Mouse (Mus musculus): Measurements from ENCODE around the gene Map1b. TPM values are rescaled to one million over a fixed set of nuclear protein-coding genes. Genes with fewer than 3 reads are reported as not detected.

The Map1b gene
- 69.6 and 75.6 TPM in 2 replicates for total RNA-seq (2021)
- long read RNA-seq, partial matches to known transcripts: 30 of 36 reads
- long read RNA-seq, other reads (novel, unspliced or antisense): 4 of 36 reads

DNA sequence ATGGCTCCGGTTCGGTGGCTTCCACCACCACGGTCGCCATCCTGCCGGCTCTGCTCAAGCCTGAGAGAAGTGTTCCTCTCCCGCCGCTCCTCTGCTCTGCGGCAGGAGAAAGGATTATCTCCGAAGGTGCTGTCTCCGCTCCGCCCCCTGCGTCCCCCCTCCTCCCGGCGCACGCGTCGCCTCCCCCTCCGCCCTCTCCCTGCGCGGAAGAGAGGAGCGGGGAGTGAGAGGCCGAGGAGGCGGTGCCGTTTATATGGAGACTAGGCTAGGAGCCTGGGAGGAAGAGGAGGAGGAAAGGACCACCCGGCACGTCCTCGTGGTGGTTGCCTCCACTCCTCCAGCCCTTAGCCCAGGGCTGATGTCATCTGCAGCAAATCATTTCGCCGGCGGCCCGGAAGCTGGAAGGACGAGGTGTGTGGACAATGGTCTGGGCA is at the start of gene Map1b:
Map1b (minus strand) TSS at position 93 of the 434 bp plus-strand sequence.
- peak; percentile 86 for DNase-seq

DNA sequence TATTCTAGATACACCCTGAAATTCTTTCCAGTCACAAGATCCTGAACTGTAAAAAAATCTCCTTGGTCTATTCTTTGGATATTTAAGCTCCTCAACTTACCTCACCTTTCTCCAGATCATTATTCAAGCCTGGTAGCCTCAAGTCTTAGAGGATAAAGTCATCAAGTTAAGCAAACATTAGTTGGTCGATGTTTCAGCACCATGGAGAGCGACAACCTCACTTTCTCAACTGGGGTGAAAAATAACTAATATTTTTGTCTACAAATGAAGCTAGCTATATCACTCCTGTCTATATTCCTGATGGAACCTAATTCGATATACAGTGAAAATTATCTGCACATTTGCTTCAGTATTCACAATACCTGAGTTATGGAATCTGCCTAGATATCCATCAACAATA is 48.0 kb upstream of the Map1b start:
- peak; percentile 46 for DNase-seq

DNA sequence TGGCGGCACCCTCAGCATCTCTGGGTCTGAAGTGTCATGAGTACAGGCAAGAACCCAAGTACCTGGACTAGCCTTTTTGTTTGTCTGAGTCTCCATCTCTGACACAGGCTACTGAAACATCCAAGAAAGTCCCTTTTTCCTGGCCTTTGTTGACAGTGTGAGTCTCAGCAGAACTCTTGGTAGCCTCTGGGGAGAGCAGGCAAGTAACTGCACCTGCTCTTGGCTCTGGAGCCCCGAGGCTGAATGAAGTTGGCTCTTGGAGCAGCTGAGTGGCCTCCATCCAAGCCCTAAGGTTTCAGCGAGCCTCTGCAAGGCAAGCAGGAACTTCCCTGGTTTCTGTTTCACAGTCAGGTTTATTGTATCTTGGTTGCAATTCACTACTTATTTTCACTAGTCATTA is 46.7 kb upstream of the Map1b start:
- no peak for DNase-seq

DNA sequence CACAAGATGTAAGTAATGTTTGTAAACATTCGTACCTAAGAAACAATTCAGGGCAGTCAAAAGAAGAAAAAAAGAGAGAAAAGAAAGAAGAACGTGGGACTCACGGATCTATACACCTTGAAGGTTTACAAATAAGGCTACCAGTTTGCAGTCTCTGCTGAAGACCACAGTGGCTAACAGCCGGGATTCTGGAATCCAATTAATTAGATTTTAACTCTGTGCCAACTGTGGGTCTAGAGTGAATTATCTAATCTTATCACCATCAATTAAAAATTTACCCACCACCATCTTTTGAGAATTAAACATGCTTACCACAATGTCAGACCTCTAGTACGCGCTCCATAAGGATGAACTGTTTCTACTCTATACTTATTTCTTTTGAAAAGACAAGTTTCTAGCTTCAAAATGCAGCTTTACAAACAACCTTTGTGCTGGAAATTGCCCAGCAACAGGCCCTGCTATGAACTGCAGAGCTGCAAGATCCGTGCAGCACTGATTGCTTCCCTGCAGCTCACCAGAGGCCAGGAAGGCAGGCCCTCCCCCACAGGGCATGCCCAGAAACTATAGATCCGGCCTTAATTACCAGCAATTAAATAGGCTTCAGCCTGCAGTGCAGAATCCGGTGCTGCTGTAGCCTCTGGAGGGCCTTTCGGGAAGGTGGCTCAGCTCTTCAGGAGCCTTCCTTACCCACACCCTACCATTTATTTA is 45.7 kb upstream of the Map1b start:
- DNase-seq: no peak

DNA sequence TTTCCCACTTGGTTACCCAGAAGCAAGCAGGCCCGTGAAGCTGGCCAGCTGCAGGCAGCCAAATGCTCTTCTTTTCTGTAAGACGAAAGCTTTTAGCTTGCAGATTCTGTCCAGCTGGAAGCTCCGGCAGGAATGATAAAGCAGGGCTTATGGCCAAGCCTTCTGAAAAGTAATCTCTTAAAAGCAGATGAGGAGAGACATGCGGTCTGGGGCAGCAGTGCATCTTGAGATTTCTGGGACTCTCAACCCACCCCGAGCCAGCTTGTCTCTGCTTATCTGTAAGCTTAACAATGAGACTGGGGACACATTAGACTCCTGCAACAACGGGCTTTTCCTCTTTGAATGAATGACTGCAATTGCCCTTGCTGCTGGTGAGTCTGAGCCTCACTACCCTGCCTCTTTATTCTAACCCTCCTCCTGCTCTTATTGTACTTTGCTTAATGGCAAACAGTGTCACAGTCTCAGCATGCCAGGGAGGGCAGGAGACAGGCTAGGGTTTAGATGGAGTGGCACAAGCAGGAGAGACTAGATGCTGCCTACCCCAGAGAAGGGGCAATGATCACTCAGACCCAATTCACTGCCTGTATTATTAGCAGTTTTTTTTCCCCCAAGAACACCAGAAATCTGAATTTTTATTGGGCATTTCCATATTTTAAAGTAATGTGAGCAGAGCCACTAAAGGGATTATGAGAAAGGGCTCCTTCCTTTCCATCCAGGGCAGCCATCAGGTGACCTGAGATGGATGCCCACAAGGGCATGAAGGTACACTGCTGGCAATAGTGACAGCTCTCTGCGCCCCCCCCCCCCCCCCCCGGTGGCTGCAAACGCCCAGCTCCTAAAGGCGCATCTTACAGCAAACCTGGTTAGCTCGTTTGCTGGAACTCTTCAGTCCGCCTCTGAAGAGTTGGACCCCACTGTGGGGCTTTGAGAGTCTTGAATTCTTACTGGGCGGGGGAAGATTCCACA is 44.6 kb upstream of the Map1b start:
- no peak for DNase-seq

DNA sequence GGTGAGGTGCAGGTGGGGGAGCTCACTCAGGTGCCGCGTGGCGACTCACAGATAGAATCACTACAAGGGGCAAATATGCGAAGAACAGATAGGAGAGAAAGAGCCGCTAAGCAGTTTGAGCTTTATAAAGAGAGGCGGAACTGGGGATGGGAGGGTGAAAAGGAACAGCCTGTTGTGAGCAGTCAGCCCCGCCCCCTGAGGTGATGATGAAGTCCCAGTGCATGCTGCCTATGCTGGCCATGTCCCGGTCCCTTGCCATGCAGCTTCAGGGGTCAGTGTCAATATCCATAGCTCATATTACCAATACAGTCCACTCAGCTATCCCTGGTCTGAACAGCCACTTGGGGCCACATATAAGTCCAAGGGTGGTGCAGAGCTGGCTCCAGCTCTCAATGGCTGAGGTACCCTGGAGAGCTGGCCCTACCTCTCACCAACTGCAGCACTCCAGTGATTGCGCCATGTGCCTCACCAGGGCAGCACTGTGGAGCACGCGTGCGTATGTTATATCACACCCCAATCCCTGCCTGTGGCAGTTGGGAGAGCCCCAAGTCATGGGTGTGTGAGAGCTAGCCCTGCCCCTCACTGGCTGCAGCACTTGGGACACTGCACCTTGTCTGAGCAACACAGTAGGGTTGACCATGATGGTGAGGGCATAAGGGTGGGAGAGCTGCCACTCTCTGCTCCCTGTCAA is 42.0 kb upstream of the Map1b start:
- no peak for DNase-seq

DNA sequence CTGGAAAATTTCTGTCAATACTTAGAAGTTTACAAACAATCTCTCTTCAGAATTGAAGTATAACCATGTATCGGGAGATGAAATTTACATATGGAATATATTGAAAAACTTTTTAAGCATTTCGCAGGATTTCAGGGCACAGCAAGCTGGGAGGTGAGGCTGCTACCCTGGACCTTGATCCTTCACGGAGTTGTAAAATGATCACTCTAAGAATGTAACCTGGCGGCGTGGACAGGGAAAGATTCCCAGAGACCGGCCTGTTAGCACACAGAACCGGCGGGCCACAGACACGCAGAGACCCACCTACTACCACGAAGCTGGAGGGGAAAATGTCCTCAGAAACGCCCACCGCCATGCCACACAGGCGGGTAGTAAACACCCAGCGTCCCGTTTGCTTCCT is 41.5 kb upstream of the Map1b start:
- DNase-seq: no peak

DNA sequence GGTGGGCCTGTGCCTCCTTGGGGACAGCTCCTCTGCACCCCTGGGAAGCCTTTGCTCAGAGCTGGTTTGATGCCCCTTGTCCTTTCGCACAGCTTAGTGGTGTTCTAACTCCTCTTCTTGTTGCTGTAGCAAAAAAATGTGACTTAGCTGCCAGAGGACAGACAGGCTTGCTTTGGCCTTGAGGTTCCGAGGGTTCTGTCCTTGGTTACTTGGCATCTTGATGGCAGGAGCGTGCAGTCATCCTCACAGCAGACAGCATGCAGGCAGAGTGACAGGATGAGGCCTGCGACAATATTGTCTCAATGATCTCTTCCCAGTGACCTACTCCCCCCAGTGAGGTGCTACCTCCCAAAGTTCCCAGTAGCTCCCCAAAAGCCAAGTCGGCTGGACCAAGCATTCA is 41.0 kb upstream of the Map1b start:
- peak; percentile 48 for DNase-seq

DNA sequence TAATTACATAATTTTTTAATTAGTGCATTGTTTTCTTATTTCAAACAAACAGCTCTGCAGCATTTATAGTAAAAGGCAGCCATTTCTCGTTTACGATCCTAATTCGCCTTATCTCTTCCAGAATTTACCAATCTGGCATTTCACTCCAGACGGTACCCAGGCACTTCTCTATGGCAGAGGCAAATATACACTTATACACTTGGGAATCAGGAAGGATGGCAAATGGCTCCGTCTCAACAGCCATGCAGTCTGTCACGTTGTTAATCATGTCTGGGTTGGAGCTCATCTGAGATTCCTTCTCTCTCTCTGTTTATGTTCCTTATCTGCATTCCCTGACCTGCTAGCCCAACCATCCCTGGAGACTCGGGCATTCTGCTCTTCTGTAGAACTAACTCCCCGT is 38.6 kb upstream of the Map1b start:
- DNase-seq: no peak

DNA sequence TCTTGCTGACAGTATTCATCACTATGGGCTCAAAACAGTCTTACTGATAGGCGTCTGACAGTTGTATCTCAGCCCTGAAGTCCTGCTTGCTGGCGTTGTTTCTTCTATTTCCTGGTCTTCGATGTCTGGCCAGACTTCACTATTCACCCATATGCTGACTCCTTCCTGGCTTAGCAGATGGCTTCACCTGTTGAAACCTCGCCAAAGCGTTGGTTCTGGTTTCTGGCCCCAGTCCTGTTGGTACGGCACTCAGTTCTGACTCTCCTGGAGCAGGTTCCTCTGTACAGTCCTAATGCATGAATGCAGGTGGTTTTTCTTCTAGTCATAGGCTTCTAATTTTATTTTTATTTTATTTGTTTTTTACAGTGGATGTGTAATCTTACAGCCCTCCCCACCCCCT is 38.1 kb upstream of the Map1b start:
- no peak for DNase-seq

DNA sequence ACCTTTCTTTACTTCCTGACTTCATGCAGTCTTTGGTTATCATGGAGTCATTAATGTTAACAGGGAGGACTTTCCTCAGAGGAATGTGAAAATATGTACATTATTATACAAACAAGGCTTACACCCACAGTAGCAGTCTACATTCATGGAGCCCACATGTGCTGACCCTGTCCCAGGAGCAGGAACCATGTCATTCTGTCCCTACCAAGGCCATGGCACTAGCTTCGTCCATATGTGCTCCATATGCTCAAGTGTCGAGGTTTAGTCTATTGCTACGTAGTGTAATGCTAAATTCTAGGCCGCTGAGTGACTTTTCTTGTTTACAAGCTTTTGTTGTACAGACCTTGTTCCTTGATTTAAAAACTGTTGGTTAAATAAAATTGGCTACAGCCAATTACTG is 36.0 kb upstream of the Map1b start:
- no peak for DNase-seq

DNA sequence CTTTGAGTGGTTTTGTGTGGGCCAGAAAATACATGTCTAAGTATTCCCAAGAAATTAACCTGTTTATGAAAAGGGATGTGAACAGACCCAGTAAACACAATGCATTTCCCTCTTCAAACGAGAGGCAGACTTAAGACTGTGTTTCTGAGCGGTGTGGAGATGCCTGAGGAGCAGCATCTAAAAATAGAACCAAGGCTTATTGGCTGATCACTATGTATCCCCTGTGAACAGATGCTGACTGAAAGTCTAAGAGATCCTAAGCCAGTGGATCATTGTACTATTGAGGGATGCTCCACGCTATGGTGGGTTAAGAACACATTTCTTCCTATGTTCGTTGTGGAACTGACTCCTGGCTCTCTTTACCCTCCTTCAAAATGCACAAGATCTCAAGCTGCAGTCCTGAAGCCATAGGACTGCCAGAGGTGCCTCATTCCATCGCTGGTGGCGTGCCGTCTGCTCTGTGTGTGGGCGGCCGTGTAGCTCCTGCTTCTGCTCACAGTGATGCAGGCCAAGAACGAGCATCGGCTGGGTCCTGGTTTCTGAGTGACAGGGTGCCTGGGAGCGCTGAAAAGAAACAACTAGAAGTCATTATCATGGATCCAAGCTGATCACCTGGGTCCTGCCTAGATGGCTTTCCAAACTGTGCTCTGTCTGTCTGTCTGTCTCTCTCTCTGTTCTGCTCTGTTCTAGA is 34.5 kb upstream of the Map1b start:
- no peak for DNase-seq

DNA sequence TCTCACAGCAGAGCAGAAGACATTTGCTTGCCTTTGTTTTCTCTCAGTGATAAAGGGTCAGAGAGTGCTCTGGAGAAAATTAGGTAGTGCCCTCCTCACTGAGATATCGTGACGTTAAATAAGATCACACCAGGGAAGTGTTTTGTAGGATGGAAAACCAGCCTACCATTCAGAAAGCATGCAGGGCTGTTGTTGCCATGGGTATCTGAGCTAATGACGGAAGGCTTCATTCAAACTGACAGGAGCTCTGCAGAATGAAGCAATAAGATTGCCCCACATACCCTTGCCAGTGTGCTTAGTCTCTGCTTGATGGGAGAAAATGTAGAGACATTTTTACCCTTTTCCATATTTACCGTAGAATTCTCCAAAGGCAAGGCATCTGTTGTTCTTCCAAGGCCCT is 33.7 kb upstream of the Map1b start:
- no peak for DNase-seq

DNA sequence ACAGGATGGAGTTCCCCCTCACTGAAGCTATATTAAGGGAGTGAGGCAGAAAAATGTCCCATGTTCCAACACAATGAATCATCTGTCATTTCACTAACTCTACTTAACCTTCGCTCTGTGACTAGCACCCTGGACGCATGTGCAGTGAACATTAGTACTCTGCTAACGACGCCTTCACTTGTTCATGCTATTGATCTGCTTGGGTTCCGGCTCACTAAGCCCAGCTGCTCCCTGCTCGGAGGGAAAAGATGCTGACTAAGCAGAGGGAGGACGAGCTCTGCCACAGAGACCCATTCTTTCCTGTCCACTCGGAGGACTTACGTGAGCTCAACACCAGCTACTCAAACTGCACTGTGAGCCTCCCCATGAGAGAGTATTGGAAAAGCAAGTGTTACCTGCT is 33.2 kb upstream of the Map1b start:
- DNase-seq: no peak

DNA sequence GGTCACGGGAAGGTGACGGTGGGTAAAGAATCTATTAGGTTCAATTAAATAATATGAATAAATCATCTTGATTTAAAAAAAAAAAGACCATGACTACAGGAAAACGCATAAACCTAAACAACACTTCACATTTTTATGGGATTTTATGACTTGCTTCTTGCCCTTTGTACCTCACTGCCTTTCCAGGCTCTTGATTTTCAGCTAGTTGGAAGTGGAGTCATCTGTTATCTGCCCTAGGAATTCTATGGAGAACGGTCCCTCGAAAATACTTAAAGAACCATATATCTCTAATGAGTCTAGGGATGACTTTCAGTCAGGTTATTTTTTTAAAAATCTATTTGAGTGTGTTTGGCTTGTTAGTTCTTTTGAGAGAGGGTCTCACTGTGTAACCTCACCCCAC is 30.5 kb upstream of the Map1b start:
- DNase-seq: no peak

DNA sequence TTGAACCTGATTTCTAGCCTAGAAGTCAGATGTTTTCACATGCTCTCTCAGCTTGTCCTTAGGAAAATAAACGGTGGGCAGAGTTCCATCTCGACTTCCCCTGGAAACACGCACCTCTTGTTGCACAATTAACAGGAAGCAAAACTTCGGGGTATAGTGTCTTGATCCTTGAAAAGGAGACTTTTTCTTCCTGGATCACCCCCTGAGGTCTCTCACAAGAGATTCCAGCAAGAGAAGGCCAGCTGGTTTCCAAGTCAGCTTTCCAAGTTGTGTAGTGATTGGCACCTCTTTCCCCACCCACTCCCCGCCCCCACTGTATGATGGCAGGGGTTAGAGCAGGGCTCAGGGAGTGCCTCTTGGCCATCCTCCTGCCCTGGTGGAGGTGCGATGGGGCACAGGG is 28.9 kb upstream of the Map1b start:
- no peak for DNase-seq

DNA sequence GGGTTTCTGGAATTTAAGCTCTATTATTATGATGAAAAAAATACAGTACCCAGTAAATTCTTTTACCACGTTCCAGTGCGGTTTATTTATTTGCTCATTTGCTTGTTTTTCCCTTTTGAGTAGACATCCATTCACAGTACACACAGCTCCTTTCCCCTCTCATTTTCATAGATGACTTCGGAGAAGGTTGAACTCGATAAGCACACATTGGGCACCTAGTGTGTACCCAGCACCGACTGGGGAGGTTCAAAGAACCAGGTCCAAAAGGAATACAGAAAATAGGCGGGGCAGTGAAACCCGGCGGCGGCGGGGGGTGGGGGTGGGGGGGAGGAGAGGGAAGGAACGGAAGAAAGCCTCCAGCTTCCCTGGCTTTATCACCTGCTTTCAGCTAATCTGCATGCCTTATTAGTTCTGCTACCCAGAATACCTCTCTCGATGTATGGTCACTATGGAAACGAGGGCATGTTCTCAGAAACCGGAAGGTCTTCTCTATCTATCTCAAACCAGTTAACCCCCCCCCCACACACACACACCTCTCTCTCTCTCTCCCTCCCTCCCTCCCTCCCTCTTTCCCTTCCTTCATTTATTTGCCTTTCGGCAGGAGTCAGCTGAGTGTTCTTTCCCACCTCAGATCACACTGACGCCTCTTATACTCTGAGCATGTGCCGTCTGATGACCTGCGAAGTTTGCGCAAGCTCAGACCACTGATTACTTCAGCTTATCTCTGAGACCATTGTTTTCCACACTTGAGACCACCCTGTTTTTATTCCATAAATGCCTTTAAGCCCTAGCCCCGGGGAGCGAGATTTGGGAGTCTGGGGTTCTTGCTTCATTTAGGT is 25.3 kb upstream of the Map1b start:
- DNase-seq: no peak

DNA sequence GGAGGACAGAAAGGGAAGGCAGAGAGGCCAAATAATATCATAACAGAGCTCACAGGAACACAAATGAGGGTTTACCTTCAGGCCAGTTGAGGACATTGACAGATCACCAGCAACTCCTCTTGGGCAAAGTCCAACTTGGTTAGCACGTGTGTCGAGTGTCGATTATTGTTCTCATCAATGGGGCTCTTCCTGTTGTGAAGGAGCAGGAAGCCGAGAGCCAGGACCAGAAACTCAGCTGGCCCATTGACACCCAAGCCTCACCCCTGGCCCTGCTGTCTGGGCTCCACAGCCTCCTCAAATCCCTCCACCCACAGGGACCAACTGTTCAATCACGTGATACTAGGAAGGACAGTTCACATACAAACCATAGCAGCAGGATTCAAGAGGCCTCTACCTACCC is 22.9 kb upstream of the Map1b start:
- DNase-seq: no peak

DNA sequence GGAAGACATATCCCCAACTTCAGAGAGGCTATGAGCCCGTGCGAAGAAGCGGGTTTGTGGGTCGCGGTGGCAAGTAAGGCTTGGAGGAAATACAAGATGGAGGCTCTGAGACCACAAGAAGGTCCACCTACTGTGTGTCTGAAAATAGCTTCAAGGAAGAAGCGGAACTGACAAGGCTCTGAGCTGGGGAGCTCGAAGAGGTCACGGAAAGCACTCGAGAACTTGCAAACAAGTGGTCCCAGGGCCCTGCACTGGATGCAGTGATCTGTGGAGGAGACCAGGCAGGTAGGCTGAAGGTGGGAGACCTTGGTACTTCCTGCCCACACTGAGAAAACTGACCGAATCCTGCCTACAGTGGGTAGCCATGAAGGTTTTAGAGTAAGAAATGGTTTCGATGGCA is 22.5 kb upstream of the Map1b start:
- no peak for DNase-seq

DNA sequence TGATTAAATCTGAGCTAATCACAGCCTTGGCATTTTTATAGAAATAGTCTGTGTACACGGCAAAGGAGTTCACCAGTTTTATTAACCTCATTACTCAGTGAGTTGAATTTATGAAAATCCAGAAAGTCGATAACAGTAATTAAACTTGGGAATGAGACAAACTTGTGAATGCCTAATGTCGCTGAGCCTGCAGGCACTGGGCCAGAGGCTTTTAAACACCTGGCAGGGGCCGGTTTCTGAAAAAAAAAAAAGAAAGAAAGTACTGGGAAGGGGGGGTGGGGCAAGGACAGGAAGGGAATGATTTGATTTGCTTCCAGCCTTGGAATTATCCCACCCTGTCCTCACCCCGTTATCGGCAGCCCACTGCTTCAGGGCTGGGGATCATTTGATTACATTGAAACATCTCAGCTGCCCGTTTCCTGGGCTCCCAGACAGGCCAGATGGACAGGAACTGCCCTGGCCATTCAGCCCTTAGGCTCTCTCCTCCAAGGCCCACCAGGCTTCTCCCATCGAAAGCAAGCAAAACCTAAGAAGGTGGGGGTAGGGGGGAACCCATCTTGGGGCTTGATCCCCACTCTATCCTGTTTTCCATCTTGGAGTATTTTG is 21.7 kb upstream of the Map1b start:
- no peak for DNase-seq

DNA sequence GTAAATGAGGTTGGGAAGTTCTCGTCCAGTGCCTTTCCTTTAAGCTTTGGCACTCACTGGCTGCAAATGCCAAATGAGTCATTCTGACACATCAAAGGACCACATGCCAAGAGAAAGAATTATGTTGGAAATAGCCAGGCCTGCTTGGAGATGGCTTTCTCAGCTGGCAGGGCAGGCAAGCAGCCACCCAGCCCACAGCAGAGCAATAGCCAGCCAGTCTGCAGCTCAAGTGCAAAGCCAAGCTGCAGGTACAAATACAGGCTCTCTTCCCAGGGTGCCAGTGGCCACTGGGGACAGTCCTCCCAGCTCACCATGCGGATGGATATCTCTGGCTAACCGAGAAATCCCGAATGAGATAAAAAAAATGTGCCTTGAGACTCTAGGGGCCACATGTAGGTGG is 12.1 kb upstream of the Map1b start:
- peak; percentile 42 for DNase-seq
